Mouse (Mus musculus): ENCODE data around the gene Ruvbl2. TPM values are rescaled to one million over a fixed set of nuclear protein-coding genes. Genes with fewer than 3 reads are reported as not detected.
"Not testable (repeated sequence)": the region's sequence is repeated elsewhere in the genome, so short reads cannot be mapped to it uniquely, and the experiment has no call there.

Gene Ruvbl2
- polyA plus RNA-seq, 1 experiment = 42.7 TPM

- TF ChIP-seq CTCF (conservative IDR thresholded peaks at IDR 0.05; ENCODE audit: insufficient read depth, insufficient read length, low read depth, low read length) (no peak), POLR2A (IDR thresholded peaks at IDR 0.05; ENCODE audit: low read depth, low read length) (no peak)
- Histone ChIP-seq H3K27me3 (replicated peaks; ENCODE audit: control insufficient read depth, insufficient read depth, low read length) (no peaks in the 10 kb centered on the region), H3K27ac (ENCODE audit: insufficient read depth, low read depth, low read length) (no peak overlapping the region), H3K4me1 (ENCODE audit: control insufficient read depth, insufficient read depth, low read length) (no peaks in the 10 kb centered on the region), H3K4me3 (ENCODE audit: insufficient read depth, low read depth, low read length) (no peak overlapping the region), H3K36me3 (ENCODE audit: control insufficient read depth, insufficient read depth, low read length) (no peaks in the 10 kb centered on the region)
- no peak for DNase-seq
- WGBS = 77% methylated on average over 10 of the region's 10 CpGs
These were observed 30.1 kb downstream of the Ruvbl2 start for GRCm38 (mm10) chr7:45407836-45408235.

GRCm38 (mm10) chr7:45406157-45407156, 31.4 kb downstream of the Ruvbl2 start:
- no peak overlapping the region for H3K27ac ChIP-seq (ENCODE audit: insufficient read depth, low read depth, low read length)
- H3K4me3 ChIP-seq (ENCODE audit: insufficient read depth, low read depth, low read length) = peak overlapping the region; percentile 60
- no peaks in the 10 kb centered on the region for H3K36me3 ChIP-seq (ENCODE audit: control insufficient read depth, insufficient read depth, low read length)
- H3K4me1 ChIP-seq (ENCODE audit: control insufficient read depth, insufficient read depth, low read length) = no peaks in the 10 kb centered on the region
- peak; percentile 51 for DNase-seq
- WGBS = 1% methylated on average over 114 of the region's 114 CpGs
- no peak for TF ChIP-seq POLR2A (IDR thresholded peaks at IDR 0.05; ENCODE audit: low read depth, low read length)
- no peak for TF ChIP-seq CTCF (conservative IDR thresholded peaks at IDR 0.05; ENCODE audit: insufficient read depth, insufficient read length, low read depth, low read length)
- H3K27me3 ChIP-seq (replicated peaks; ENCODE audit: control insufficient read depth, insufficient read depth, low read length) = no peaks in the 10 kb centered on the region

- Histone ChIP-seq H3K36me3 (ENCODE audit: control insufficient read depth, insufficient read depth, low read length) (no peaks in the 10 kb centered on the region), H3K4me1 (ENCODE audit: control insufficient read depth, insufficient read depth, low read length) (no peaks in the 10 kb centered on the region), H3K4me3 (ENCODE audit: insufficient read depth, low read depth, low read length) (peak within 1 kb of the TSS; percentile 60), H3K27me3 (replicated peaks; ENCODE audit: control insufficient read depth, insufficient read depth, low read length) (no peaks in the 10 kb centered on the region), H3K27ac (ENCODE audit: insufficient read depth, low read depth, low read length) (no peak within 1 kb of the TSS)
- DNase-seq = peak; percentile 77
- TF ChIP-seq POLR2A (IDR thresholded peaks at IDR 0.05; ENCODE audit: low read depth, low read length) (no peak), CTCF (conservative IDR thresholded peaks at IDR 0.05; ENCODE audit: insufficient read depth, insufficient read length, low read depth, low read length) (peak; percentile 81)
- WGBS = 10% methylated on average over 28 of the region's 28 CpGs
These were observed 32.5 kb downstream of the Ruvbl2 start, which contains the start of gene Kcna7 for GRCm38 (mm10) chr7:45405091-45406075. Kcna7 (plus strand) TSS chr7:45405653.

- TF ChIP-seq POLR2A (IDR thresholded peaks at IDR 0.05; ENCODE audit: low read depth, low read length) (no peak), CTCF (conservative IDR thresholded peaks at IDR 0.05; ENCODE audit: insufficient read depth, insufficient read length, low read depth, low read length) (peak; percentile 62)
- no peaks in the 10 kb centered on the region for H3K27me3 ChIP-seq (replicated peaks; ENCODE audit: control insufficient read depth, insufficient read depth, low read length)
- DNase-seq = peak; percentile 84
- no peaks in the 10 kb centered on the region for H3K36me3 ChIP-seq (ENCODE audit: control insufficient read depth, insufficient read depth, low read length)
- H3K4me3 ChIP-seq (ENCODE audit: insufficient read depth, low read depth, low read length) = no peak overlapping the region
- H3K4me1 ChIP-seq (ENCODE audit: control insufficient read depth, insufficient read depth, low read length) = no peaks in the 10 kb centered on the region
- WGBS = 44% methylated on average over 6 of the region's 6 CpGs
- H3K27ac ChIP-seq (ENCODE audit: insufficient read depth, low read depth, low read length) = no peak overlapping the region
These were observed 34.2 kb downstream of the Ruvbl2 start for GRCm38 (mm10) chr7:45403532-45404261.

- Histone ChIP-seq H3K27ac (ENCODE audit: insufficient read depth, low read depth, low read length) (no peak overlapping the region), H3K27me3 (replicated peaks; ENCODE audit: control insufficient read depth, insufficient read depth, low read length) (no peaks in the 10 kb centered on the region), H3K4me1 (ENCODE audit: control insufficient read depth, insufficient read depth, low read length) (no peaks in the 10 kb centered on the region), H3K36me3 (ENCODE audit: control insufficient read depth, insufficient read depth, low read length) (no peaks in the 10 kb centered on the region), H3K4me3 (ENCODE audit: insufficient read depth, low read depth, low read length) (no peak overlapping the region)
- no peak for DNase-seq
- WGBS = 66% methylated on average over 10 of the region's 10 CpGs
- no peak for TF ChIP-seq CTCF (conservative IDR thresholded peaks at IDR 0.05; ENCODE audit: insufficient read depth, insufficient read length, low read depth, low read length)
- TF ChIP-seq POLR2A (IDR thresholded peaks at IDR 0.05; ENCODE audit: low read depth, low read length) = no peak
These were observed 36.3 kb downstream of the Ruvbl2 start for GRCm38 (mm10) chr7:45401521-45402085.

GRCm38 (mm10) chr7:45396787-45397186, 41.1 kb downstream of the Ruvbl2 start:
- Histone ChIP-seq H3K36me3 (ENCODE audit: control insufficient read depth, insufficient read depth, low read length) (no peaks in the 10 kb centered on the region), H3K27me3 (replicated peaks; ENCODE audit: control insufficient read depth, insufficient read depth, low read length) (no peaks in the 10 kb centered on the region), H3K4me3 (ENCODE audit: insufficient read depth, low read depth, low read length) (no peak overlapping the region), H3K27ac (ENCODE audit: insufficient read depth, low read depth, low read length) (no peak overlapping the region), H3K4me1 (ENCODE audit: control insufficient read depth, insufficient read depth, low read length) (peaks cover 8% of the 10 kb centered on the region; the same call in 1 of the 2 replicates)
- TF ChIP-seq POLR2A (IDR thresholded peaks at IDR 0.05; ENCODE audit: low read depth, low read length) (no peak), CTCF (conservative IDR thresholded peaks at IDR 0.05; ENCODE audit: insufficient read depth, insufficient read length, low read depth, low read length) (no peak)
- 60% methylated on average over 2 of the region's 2 CpGs for WGBS
- DNase-seq = no peak

- not testable (repeated sequence) for H3K36me3 ChIP-seq (ENCODE audit: control insufficient read depth, insufficient read depth, low read length); DNase-seq; H3K27me3 ChIP-seq (replicated peaks; ENCODE audit: control insufficient read depth, insufficient read depth, low read length); H3K4me1 ChIP-seq (ENCODE audit: control insufficient read depth, insufficient read depth, low read length)
- peak overlapping the region; percentile 50; the same call in 1 of the 2 replicates for H3K27ac ChIP-seq (ENCODE audit: insufficient read depth, low read depth, low read length)
- WGBS = under 1% methylated on average over 3 of the region's 3 CpGs
- H3K4me3 ChIP-seq (ENCODE audit: insufficient read depth, low read depth, low read length) = peak overlapping the region; percentile 59
These were observed 41.5 kb downstream of the Ruvbl2 start for GRCm38 (mm10) chr7:45396337-45396775.

Data from kidney, adult 2 months (tissue).